Mouse (Mus musculus) spleen, postnatal 14 days (tissue): ENCODE results near the gene Adam4.
A peak's percentile ranks its signal among the peaks of the same experiment; 100 is the strongest.
"Not testable (repeated sequence)": the region's sequence is repeated elsewhere in the genome, so short reads cannot be mapped to it uniquely, and the experiment has no call there.

Experiments used
- DNase-seq, 2 experiments: peaks; one replicate each; pipeline ENCODE4 v3.0.0; 2021 to 2022; ENCODE audit warnings: low spot score in 2 of 2

The Adam4 gene

DNA sequence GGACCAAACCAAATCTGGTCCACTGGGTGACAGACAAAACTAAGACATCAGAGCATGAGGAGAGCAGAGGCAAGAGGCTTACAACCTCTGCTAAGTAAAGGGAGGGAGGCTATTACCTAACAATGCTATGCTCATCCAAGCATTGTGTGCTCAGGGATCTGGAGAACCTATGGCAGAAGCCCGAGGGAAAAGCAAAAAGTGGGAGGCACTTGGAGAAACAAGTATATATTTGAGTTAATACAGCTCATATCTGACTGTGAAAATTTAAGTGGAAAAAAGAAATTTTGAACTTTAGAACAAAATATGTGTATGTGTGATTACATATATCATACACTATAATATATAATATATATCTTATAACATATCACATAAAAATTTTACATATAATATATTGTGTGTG is at the start of gene Adam4:
TSS of gene Adam4 (minus strand) at position 101 of the 400 bp plus-strand sequence.
- no peak for DNase-seq

DNA sequence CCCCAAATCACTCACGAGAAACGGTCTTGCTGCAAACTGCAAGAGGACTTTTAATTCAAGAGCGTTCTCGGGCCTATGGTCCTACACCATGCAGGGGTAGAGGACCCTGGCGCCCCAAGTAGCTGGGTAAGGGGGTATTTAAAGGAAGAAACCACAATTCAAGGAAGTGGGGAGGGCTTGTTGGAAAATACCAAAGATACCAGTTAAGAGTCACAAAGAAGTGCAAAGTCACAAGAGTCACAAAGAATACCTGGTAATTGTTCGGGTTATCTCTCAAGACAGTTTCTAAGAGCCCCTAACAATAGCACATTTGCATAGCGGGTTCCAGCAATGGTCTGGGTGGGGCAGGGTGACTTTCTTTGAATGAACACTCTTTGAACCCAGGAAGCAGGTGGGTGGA is 37.3 kb upstream of the Adam4 start:
- not testable (repeated sequence) for DNase-seq

DNA sequence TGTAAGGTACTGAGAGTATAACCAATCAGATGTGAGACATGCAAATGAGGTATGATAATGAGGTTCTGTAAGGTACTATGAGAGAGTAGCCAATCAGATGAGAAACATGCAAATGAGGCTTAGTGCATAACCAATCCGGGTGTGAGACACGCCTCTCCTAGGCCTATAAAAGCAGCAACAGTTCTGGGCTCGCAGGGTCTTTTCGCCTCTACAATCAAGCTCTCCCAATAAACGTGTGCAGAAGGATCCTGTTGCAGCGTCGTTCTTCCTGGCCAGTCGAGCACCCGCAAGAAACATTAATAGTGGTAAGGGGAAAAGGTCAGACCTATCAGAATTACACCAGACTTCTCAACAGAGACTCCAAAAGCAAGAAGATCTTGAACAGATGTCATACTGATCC is 17.2 kb upstream of the Adam4 start:
- DNase-seq = not testable (repeated sequence)

DNA sequence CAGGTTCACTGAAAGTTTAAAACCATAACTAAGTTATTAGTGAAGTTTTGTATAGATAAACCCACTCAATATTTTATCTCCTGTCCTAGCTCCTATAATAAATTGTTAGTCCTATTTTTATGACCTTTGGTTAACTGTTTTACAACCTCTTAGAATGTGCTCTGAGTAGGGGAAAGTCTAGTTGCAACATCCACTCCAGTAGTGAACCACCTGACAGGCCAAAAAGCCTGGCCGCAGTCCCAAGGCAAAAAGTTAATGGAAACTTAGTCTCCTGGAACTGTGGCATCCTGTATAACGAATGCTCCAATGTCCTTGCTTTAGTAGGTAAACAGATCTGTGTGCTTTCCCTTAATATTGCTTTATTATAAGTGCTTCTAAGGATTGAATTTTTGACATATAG is 13.0 kb upstream of the Adam4 start:
- DNase-seq = not testable (repeated sequence)

DNA sequence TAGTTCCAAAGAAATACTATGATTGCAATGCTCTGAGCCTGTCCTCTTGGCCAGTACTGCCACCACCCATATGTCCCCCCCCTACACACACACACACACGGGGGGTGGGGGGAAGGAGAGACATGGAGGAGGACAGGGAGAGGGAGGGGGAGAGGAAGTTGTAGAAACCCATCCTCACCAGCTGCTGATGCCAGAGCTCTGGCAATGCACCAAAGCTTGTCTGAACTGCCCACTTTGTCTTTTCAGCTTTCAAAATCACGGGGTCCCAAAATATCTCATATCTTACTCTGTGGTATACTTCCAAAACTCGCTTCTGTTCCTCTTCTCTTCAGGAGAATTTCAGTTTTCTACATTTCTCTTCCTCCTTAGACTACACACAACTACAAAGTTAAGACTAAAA is 8.5 kb downstream of the Adam4 start:
- DNase-seq = no peak

DNA sequence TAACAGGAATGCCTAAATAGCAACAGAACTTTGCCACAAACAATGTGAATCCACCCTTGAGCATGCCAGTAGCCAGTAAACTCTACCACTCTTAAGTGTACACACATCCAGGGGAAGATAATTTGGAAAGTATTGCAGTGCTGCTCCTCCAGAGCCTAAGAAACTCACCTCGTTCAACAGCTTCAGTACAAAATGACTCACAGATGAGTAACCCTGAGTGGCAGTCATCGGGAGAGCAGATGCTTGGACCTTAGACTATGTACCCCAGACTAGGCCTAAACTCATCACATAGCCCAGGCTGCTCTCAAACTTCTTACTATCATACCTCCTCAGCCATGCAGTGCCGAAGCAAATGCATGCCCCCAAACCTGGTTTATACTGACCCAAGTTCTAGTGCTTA is 12.8 kb downstream of the Adam4 start:
- no peak for DNase-seq

DNA sequence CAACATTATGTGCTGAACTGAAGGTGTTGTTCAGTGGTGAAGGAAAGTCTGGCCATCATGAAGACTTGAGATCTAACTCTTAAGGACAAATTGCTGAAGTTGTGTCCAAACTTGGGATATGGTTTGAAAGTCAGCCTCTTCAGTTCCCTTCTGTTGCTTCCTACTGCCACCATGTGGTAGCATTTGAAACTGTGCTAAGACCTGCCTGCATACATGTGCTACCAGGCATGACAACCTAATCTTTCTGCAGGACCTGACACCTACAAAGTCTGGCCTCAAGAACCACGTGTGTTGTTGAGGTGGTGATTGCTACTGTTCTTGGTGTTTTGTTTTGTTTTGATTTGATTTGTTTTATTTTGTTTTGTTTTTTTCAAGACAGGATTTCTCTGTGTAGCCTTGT is 19.6 kb downstream of the Adam4 start:
- DNase-seq = peak in 1 of 2 experiments; percentile 21

DNA sequence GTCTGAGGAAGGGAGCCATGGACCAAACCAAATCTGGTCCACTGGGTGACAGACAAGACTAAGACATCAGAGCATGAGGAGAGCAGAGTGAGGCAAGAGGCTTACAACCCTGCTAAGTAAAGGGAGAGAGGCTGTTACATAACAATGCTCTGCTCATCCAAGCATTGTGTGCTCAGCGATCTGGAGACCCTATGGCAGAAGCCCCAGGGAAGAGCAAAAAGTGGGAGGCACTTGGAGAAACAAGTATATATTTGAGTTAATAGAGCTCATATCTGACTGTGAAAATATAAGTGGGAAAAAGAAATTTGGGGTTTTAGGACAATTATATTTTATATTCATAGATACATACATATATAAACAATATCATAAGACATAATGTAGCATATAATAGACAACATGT is 42.4 kb downstream of the Adam4 start, which contains the start of gene Gm4787:
TSS of gene Gm4787 (minus strand) at position 101 of the 400 bp plus-strand sequence.
- not testable (repeated sequence) for DNase-seq
